Mouse (Mus musculus) brain, embryonic 14.5 days (tissue): ENCODE results near the gene Ppil6.

Experiments used
- CTCF ChIP-seq: fragments of 200-500 bp; IDR thresholded peaks from 2 replicates; pipeline ENCODE4 v1.5.1; 2012; ENCODE audit warnings: inconsistent platforms, mild to moderate bottlenecking, moderate library complexity, borderline replicate concordance; ENCODE audit not compliant: insufficient read depth, insufficient read length; ENCODE audit errors: extremely low read depth
- POLR2A ChIP-seq: fragments of 200-500 bp; IDR thresholded peaks from 2 replicates; pipeline ENCODE4 v1.6.1; 2012; ENCODE audit warnings: mild to moderate bottlenecking, inconsistent platforms, borderline replicate concordance; ENCODE audit not compliant: poor library complexity, insufficient read depth, insufficient read length, severe bottlenecking; ENCODE audit errors: extremely low read depth

- no peak for TF ChIP-seq POLR2A
- no peak for TF ChIP-seq CTCF
These were observed 257 bp downstream of the Ppil6 start for GRCm38 (mm10) chr10:41490518-41490873.
